Mouse (Mus musculus): ENCODE results near the gene Capg. TPM values are rescaled to one million over a fixed set of nuclear protein-coding genes. Genes with fewer than 3 reads are reported as not detected.
A peak's percentile ranks its signal among the peaks of the same experiment; 100 is the strongest.

Gene Capg
- polyA plus RNA-seq, 1 experiment from 2014 or later = 148 TPM

- no peaks in the 10 kb centered on the region for H3K9me3 ChIP-seq (ENCODE audit: low read length)
- H3K9ac ChIP-seq (replicated peaks; ENCODE audit: low read depth) = no peak overlapping the region
- H3K27ac ChIP-seq (ENCODE audit: low read length) = no peak overlapping the region
- H3K36me3 ChIP-seq (ENCODE audit: insufficient read depth, low read length) = no peaks in the 10 kb centered on the region
- ATAC-seq (0 out of 2 replicates have a peak, but pooled peaks have one; percentile 22), DNase-seq (ENCODE audit: low spot score) (no peak)
- TF ChIP-seq CTCF (IDR thresholded peaks at IDR 0.05) = no peak
- no peak for TF ChIP-seq EP300 (IDR thresholded peaks at IDR 0.05)
- H3K4me2 ChIP-seq (replicated peaks; ENCODE audit: low read depth, low read length) = no peak overlapping the region
- no peaks in the 10 kb centered on the region for H3K27me3 ChIP-seq (replicated peaks; ENCODE audit: insufficient read depth, low read length)
- no peaks in the 10 kb centered on the region for H3K4me1 ChIP-seq (ENCODE audit: insufficient read depth, low read depth, low read length)
- WGBS = 39% methylated on average over 8 of the region's 8 CpGs
- no peak overlapping the region for H3K4me3 ChIP-seq (ENCODE audit: low read depth, low read length)
These were observed 24.9 kb upstream of the Capg start for GRCm38 (mm10) chr6:72519303-72519702.

- H3K9me3 ChIP-seq (ENCODE audit: low read length) = no peaks in the 10 kb centered on the region
- TF ChIP-seq EP300 (IDR thresholded peaks at IDR 0.05) (no peak), CTCF (IDR thresholded peaks at IDR 0.05) (no peak)
- DNase-seq (ENCODE audit: low spot score) (peak; percentile 67), ATAC-seq (peak; percentile 76)
- H3K27me3 ChIP-seq (replicated peaks; ENCODE audit: insufficient read depth, low read length) = no peaks in the 10 kb centered on the region
- H3K9ac ChIP-seq (replicated peaks; ENCODE audit: low read depth) = no peak overlapping the region
- no peak overlapping the region for H3K4me3 ChIP-seq (ENCODE audit: low read depth, low read length)
- H3K36me3 ChIP-seq (ENCODE audit: insufficient read depth, low read length) = no peaks in the 10 kb centered on the region
- H3K4me2 ChIP-seq (replicated peaks; ENCODE audit: low read depth, low read length) = no peak overlapping the region
- no peak overlapping the region for H3K27ac ChIP-seq (ENCODE audit: low read length)
- WGBS = 20% methylated on average over 9 of the region's 10 CpGs
- H3K4me1 ChIP-seq (ENCODE audit: insufficient read depth, low read depth, low read length) = no peaks in the 10 kb centered on the region
These were observed 24.1 kb upstream of the Capg start for GRCm38 (mm10) chr6:72519892-72520663.

- TF ChIP-seq CTCF (IDR thresholded peaks at IDR 0.05) (no peak), EP300 (IDR thresholded peaks at IDR 0.05) (no peak)
- Histone ChIP-seq H3K27me3 (replicated peaks; ENCODE audit: insufficient read depth, low read length) (no peaks in the 10 kb centered on the region), H3K36me3 (ENCODE audit: insufficient read depth, low read length) (no peaks in the 10 kb centered on the region), H3K4me3 (ENCODE audit: low read depth, low read length) (no peak overlapping the region), H3K9me3 (ENCODE audit: low read length) (no peaks in the 10 kb centered on the region), H3K27ac (ENCODE audit: low read length) (no peak overlapping the region), H3K4me1 (ENCODE audit: insufficient read depth, low read depth, low read length) (no peaks in the 10 kb centered on the region), H3K9ac (replicated peaks; ENCODE audit: low read depth) (no peak overlapping the region), H3K4me2 (replicated peaks; ENCODE audit: low read depth, low read length) (no peak overlapping the region)
- DNase-seq (ENCODE audit: low spot score) (no peak), ATAC-seq (no peak)
- WGBS = 90% methylated on average over 5 of the region's 5 CpGs
These were observed 23.3 kb upstream of the Capg start for GRCm38 (mm10) chr6:72520904-72521303.

GRCm38 (mm10) chr6:72521607-72522006 is 22.6 kb upstream of the Capg start, which contains the start of gene Sh2d6:
Gene Sh2d6, minus strand, starts transcription at chr6:72521707.
- WGBS = 83% methylated on average over 5 of the region's 5 CpGs
- no peak within 1 kb of the TSS for H3K27ac ChIP-seq (ENCODE audit: low read length)
- no peaks in the 10 kb centered on the region for H3K4me1 ChIP-seq (ENCODE audit: insufficient read depth, low read depth, low read length)
- H3K4me3 ChIP-seq (ENCODE audit: low read depth, low read length) = no peak within 1 kb of the TSS
- H3K36me3 ChIP-seq (ENCODE audit: insufficient read depth, low read length) = no peaks in the 10 kb centered on the region
- H3K9me3 ChIP-seq (ENCODE audit: low read length) = no peaks in the 10 kb centered on the region
- TF ChIP-seq EP300 (IDR thresholded peaks at IDR 0.05) (no peak), CTCF (IDR thresholded peaks at IDR 0.05) (no peak)
- ATAC-seq = no peak
- no peak within 1 kb of the TSS for H3K9ac ChIP-seq (replicated peaks; ENCODE audit: low read depth)
- no peak within 1 kb of the TSS for H3K4me2 ChIP-seq (replicated peaks; ENCODE audit: low read depth, low read length)
- no peaks in the 10 kb centered on the region for H3K27me3 ChIP-seq (replicated peaks; ENCODE audit: insufficient read depth, low read length)
- DNase-seq (ENCODE audit: low spot score) = no peak

GRCm38 (mm10) chr6:72522288-72522687 is 21.9 kb upstream of the Capg start:
- 82% methylated on average over 5 of the region's 5 CpGs for WGBS

GRCm38 (mm10) chr6:72523222-72523621 is 21.0 kb upstream of the Capg start:
- Histone ChIP-seq H3K9me3 (ENCODE audit: low read length) (no peaks in the 10 kb centered on the region), H3K4me2 (replicated peaks; ENCODE audit: low read depth, low read length) (no peak overlapping the region), H3K9ac (replicated peaks; ENCODE audit: low read depth) (no peak overlapping the region), H3K4me1 (ENCODE audit: insufficient read depth, low read depth, low read length) (no peaks in the 10 kb centered on the region), H3K27ac (ENCODE audit: low read length) (no peak overlapping the region), H3K27me3 (replicated peaks; ENCODE audit: insufficient read depth, low read length) (no peaks in the 10 kb centered on the region), H3K36me3 (ENCODE audit: insufficient read depth, low read length) (no peaks in the 10 kb centered on the region), H3K4me3 (ENCODE audit: low read depth, low read length) (no peak overlapping the region)
- TF ChIP-seq CTCF (IDR thresholded peaks at IDR 0.05) = no peak
- no peak for TF ChIP-seq EP300 (IDR thresholded peaks at IDR 0.05)
- no peak for ATAC-seq
- no peak for DNase-seq (ENCODE audit: low spot score)
- WGBS = 69% methylated on average over 4 of the region's 4 CpGs

More at GRCm38 (mm10) chr6:72522288-72522687, 21.9 kb upstream of the Capg start:
- H3K9ac ChIP-seq (replicated peaks; ENCODE audit: low read depth) = no peak overlapping the region
- no peak overlapping the region for H3K4me2 ChIP-seq (replicated peaks; ENCODE audit: low read depth, low read length)
- no peak overlapping the region for H3K4me3 ChIP-seq (ENCODE audit: low read depth, low read length)
- DNase-seq (ENCODE audit: low spot score) = no peak
- ATAC-seq = no peak
- no peaks in the 10 kb centered on the region for H3K27me3 ChIP-seq (replicated peaks; ENCODE audit: insufficient read depth, low read length)
- no peaks in the 10 kb centered on the region for H3K36me3 ChIP-seq (ENCODE audit: insufficient read depth, low read length)
- no peaks in the 10 kb centered on the region for H3K4me1 ChIP-seq (ENCODE audit: insufficient read depth, low read depth, low read length)
- TF ChIP-seq EP300 (IDR thresholded peaks at IDR 0.05) = no peak
- no peak for TF ChIP-seq CTCF (IDR thresholded peaks at IDR 0.05)
- no peak overlapping the region for H3K27ac ChIP-seq (ENCODE audit: low read length)
- no peaks in the 10 kb centered on the region for H3K9me3 ChIP-seq (ENCODE audit: low read length)
